Mouse (Mus musculus): Measurements from ENCODE around the gene Odf3l1.

DNA sequence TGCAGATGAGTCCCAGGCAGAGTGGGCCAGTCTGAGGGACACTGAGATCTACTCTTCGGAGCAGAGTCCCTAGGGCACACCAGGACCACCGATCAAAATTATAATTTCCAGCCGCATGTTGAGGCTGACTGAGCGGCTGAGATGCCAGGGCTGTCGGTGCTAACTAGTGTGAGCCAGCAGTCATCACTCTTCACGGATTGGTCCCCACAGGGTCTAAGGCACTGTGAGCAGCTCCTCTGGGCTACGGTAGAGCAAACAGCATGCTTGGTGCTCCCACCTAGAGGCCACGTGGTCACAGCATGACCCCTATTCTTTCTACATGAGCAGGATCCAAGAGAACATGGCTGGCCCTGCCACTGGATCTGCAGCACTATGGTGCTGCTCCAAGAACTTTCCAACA is 28.8 kb upstream of the Odf3l1 start:
- TF ChIP-seq CTCF (IDR thresholded peaks at IDR 0.05; ENCODE audit: low read depth): no peak
- TF ChIP-seq EP300 (optimal IDR thresholded peaks at IDR 0.05): no peak

All from stomach, postnatal 0 days (tissue).